23 mouse cellular contexts compared by ENCODE assay signal in the genomic region with DNA sequence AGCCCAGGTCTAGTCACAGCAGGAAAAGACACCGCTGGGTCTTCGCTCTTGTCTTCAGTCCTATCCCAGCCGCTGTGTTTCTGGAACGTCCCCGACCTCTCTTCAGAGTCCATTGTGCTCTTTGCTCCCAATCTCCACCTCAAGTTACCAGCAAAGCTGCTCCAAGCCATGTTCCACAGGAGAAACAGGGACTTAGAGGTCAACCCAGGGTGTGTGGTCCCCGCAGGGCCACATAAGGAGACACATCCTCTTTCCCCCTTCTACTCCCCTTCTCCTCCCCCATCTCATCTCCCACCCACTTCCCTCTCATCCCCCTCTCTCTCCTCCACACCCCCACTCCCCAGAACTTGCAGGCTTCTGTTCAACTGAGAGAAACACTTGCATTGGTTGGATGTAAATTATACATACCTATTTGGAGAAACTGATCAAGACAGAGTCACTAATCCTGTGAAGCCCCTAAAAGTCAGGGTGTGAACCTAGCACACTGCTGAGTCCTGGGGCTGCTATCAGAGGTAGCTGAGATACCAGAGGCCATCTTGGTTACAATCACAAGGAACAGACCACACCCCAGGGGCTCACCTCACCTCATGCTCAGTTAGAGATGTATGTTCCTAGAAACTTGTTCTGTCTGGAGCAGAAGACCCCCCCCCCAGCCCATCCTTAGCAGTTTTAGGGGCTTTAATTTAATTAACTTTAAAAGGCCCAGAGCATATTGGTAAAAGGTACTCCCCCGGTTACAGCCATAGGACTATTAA. TPM values are rescaled to one million over a fixed set of nuclear protein-coding genes. Genes with fewer than 3 reads are reported as not detected.
DNase-seq lines count a peak whose midpoint lies in the region; ATAC-seq lines count a peak whose summit lies in the region.
"Had no signal": no experiment of that assay in that cellular context is flagged by ENCODE, and none has a peak within 500 bp of the region (broad histone marks: within the 10 kb centered on the region; RNA-seq: fewer than 3 reads in every experiment).

No protein-coding gene starts in this region.

- H3K4me1 ChIP-seq in forebrain, embryonic 10.5 days = peaks cover 39% of the 10 kb centered on the region
- peaks cover 10% of the 10 kb centered on the region for H3K4me1 ChIP-seq in forebrain, embryonic 16.5 days (replicated peaks; ENCODE audit: control insufficient read depth, insufficient read depth, low read length)
- H3K4me1 ChIP-seq in neural tube, embryonic 12.5 days = peaks cover 6% of the 10 kb centered on the region; the same call in 1 of the 2 replicates
- peaks cover 3% of the 10 kb centered on the region; the same call in 1 of the 2 replicates for H3K4me1 ChIP-seq in neural tube, embryonic 15.5 days
- peaks cover 10% of the 10 kb centered on the region for H3K4me1 ChIP-seq in hindbrain, embryonic 13.5 days (replicated peaks)
- H3K4me1 ChIP-seq: heart, embryonic 10.5 days had no signal

- H3K27me3 ChIP-seq in forebrain, embryonic 10.5 days (ENCODE audit: poor library complexity, severe bottlenecking) = peaks cover 63% of the 10 kb centered on the region
- no peaks in the 10 kb centered on the region for H3K27me3 ChIP-seq in forebrain, embryonic 16.5 days (replicated peaks; ENCODE audit: control insufficient read depth, insufficient read depth, low read length)
- peaks cover 7% of the 10 kb centered on the region for H3K27me3 ChIP-seq in neural tube, embryonic 12.5 days (replicated peaks)
- peaks cover 29% of the 10 kb centered on the region for H3K27me3 ChIP-seq in neural tube, embryonic 15.5 days (replicated peaks)
- H3K27me3 ChIP-seq in hindbrain, embryonic 13.5 days = peaks cover 41% of the 10 kb centered on the region

- 37% methylated on average over 7 of the region's 7 CpGs for WGBS in forebrain, embryonic 10.5 days
- WGBS in forebrain, embryonic 16.5 days = 38% methylated on average over 7 of the region's 7 CpGs
- 46% methylated on average over 7 of the region's 7 CpGs for WGBS in neural tube, embryonic 12.5 days
- WGBS in neural tube, embryonic 15.5 days = 49% methylated on average over 7 of the region's 7 CpGs
- 53% methylated on average over 7 of the region's 7 CpGs for WGBS in hindbrain, embryonic 13.5 days

- H3K4me3 ChIP-seq in forebrain, embryonic 10.5 days = peak overlapping the region; percentile 5; the same call in 1 of the 2 replicates
- no peak overlapping the region for H3K4me3 ChIP-seq in forebrain, embryonic 16.5 days (replicated peaks; ENCODE audit: low read length)
- H3K4me3 ChIP-seq in neural tube, embryonic 12.5 days = no peak overlapping the region
- no peak overlapping the region for H3K4me3 ChIP-seq in neural tube, embryonic 15.5 days (replicated peaks)
- no peak overlapping the region for H3K4me3 ChIP-seq in hindbrain, embryonic 13.5 days
- H3K4me3 ChIP-seq: erythroblast, embryonic 14.5 days; heart, embryonic 10.5 days; left cerebral cortex, adult 2 months; limb, embryonic 13.5 days had no signal

- peak overlapping the region; percentile 85 for H3K27ac ChIP-seq in forebrain, embryonic 10.5 days
- no peak overlapping the region for H3K27ac ChIP-seq in forebrain, embryonic 16.5 days (ENCODE audit: low read length)
- H3K27ac ChIP-seq in neural tube, embryonic 12.5 days = no peak overlapping the region
- no peak overlapping the region for H3K27ac ChIP-seq in neural tube, embryonic 15.5 days (replicated peaks)
- no peak overlapping the region for H3K27ac ChIP-seq in hindbrain, embryonic 13.5 days
- H3K27ac ChIP-seq: heart, embryonic 10.5 days; left cerebral cortex, adult 2 months; limb, embryonic 13.5 days; liver, embryonic 14.5 days had no signal

- ATAC-seq in forebrain, embryonic 16.5 days = no peak
- peak; percentile 58 for ATAC-seq in neural tube, embryonic 12.5 days (ENCODE audit: low FRiP score, low read depth)
- no peak for ATAC-seq in neural tube, embryonic 15.5 days (ENCODE audit: low FRiP score)
- peak; percentile 24; the same call in 1 of the 2 replicates for ATAC-seq in hindbrain, embryonic 13.5 days (ENCODE audit: low FRiP score)
- ATAC-seq in monocyte, adult 5-6 weeks (replicated peaks; ENCODE audit: insufficient number of reproducible peaks, low FRiP score, low TSS enrichment, poor library complexity, severe bottlenecking) = no peak
- ATAC-seq: Patski had no signal

- H3K36me3 ChIP-seq in forebrain, embryonic 10.5 days (replicated peaks) = no peaks in the 10 kb centered on the region; the same call in 1 of the 2 replicates
- no peaks in the 10 kb centered on the region for H3K36me3 ChIP-seq in forebrain, embryonic 16.5 days (ENCODE audit: control insufficient read depth, insufficient read depth)
- no peaks in the 10 kb centered on the region for H3K36me3 ChIP-seq in neural tube, embryonic 12.5 days
- no peaks in the 10 kb centered on the region for H3K36me3 ChIP-seq in neural tube, embryonic 15.5 days
- H3K36me3 ChIP-seq in hindbrain, embryonic 13.5 days = no peaks in the 10 kb centered on the region
- H3K36me3 ChIP-seq: heart, embryonic 10.5 days; limb, embryonic 13.5 days had no signal

- no peak overlapping the region for H3K9ac ChIP-seq in forebrain, embryonic 16.5 days (replicated peaks; ENCODE audit: low read depth, low read length)
- no peak overlapping the region for H3K9ac ChIP-seq in neural tube, embryonic 12.5 days
- H3K9ac ChIP-seq in neural tube, embryonic 15.5 days (replicated peaks) = no peak overlapping the region
- H3K9ac ChIP-seq in hindbrain, embryonic 13.5 days = no peak overlapping the region
- H3K9ac ChIP-seq: limb, embryonic 13.5 days; liver, embryonic 14.5 days had no signal

- peaks cover 10% of the 10 kb centered on the region; the same call in 1 of the 2 replicates for H3K9me3 ChIP-seq in forebrain, embryonic 10.5 days
- no peaks in the 10 kb centered on the region for H3K9me3 ChIP-seq in forebrain, embryonic 16.5 days (ENCODE audit: control insufficient read depth, low read length)
- H3K9me3 ChIP-seq in neural tube, embryonic 12.5 days = 0 out of 2 replicates have a peak, but pooled peaks cover 5% of the 10 kb centered on the region
- no peaks in the 10 kb centered on the region for H3K9me3 ChIP-seq in neural tube, embryonic 15.5 days (replicated peaks)
- H3K9me3 ChIP-seq in hindbrain, embryonic 13.5 days = peaks cover 5% of the 10 kb centered on the region; the same call in 1 of the 2 replicates
- H3K9me3 ChIP-seq: heart, embryonic 10.5 days had no signal

- H3K4me2 ChIP-seq in forebrain, embryonic 16.5 days (ENCODE audit: low read length) = no peak overlapping the region
- no peak overlapping the region for H3K4me2 ChIP-seq in neural tube, embryonic 12.5 days (replicated peaks)
- H3K4me2 ChIP-seq in neural tube, embryonic 15.5 days = no peak overlapping the region
- no peak overlapping the region for H3K4me2 ChIP-seq in hindbrain, embryonic 13.5 days
- H3K4me2 ChIP-seq: limb, embryonic 13.5 days had no signal

- DNase-seq in forebrain, embryonic 10.5 days (ENCODE audit: extremely low spot score, low spot score) = no peak
- no peak for DNase-seq in layer of hippocampus, adult 9-10 months (ENCODE audit: low spot score)
- DNase-seq in right cerebral cortex, postnatal 14 days = no peak
- DNase-seq: cerebellum, postnatal 14 days; gastrocnemius, postnatal 36 days; heart, postnatal 10 days; kidney, adult 2 months; kidney, postnatal 14 days; thymus, postnatal 25 days had no signal

RNA-seq across cellular contexts. Expression of gene Spaca7, which starts 25.2 kb away (rescaled TPM):
- polyA plus RNA-seq in forebrain, embryonic 10.5 days (2016; fragmentation: Nextera tagmentation; extraction: Ambion mirVana) = not detected in 2 replicates
- not detected in 2 replicates for polyA plus RNA-seq in forebrain, embryonic 16.5 days (2015; fragmentation: Nextera tagmentation; extraction: Ambion mirVana)
- polyA plus RNA-seq in neural tube, embryonic 12.5 days (2016; fragmentation: Nextera tagmentation; extraction: Ambion mirVana) = not detected in 2 replicates
- polyA plus RNA-seq in neural tube, embryonic 15.5 days (2015; fragmentation: Nextera tagmentation; extraction: Ambion mirVana) = not detected in 2 replicates
- not detected in 2 replicates for polyA plus RNA-seq in hindbrain, embryonic 13.5 days (2015; fragmentation: Nextera tagmentation; extraction: Ambion mirVana)
- total RNA-seq in monocyte, adult 5-6 weeks (2017) = not detected in 3 replicates
- total RNA-seq: gastrocnemius, postnatal 36 days; heart, postnatal 10 days; layer of hippocampus, adult 8-10 months; left cerebral cortex, adult 2 months; megakaryocyte, adult 5-6 weeks had no signal
- polyA plus RNA-seq: erythroblast, embryonic 14.5 days; heart, embryonic 10.5 days; limb, embryonic 13.5 days; liver, embryonic 14.5 days; lung, embryonic 16.5 days had no signal

Comparison
In these comparisons a context has a peak if more than half of its experiments do, and no peak if none do; other contexts are left out.
1. ATAC-seq: peak in neural tube, embryonic 12.5 days (single experiment) and hindbrain, embryonic 13.5 days (single experiment); none in forebrain, embryonic 16.5 days (single experiment), neural tube, embryonic 15.5 days (single experiment) and monocyte, adult 5-6 weeks (single experiment).